Mouse (Mus musculus): ENCODE measurements at regions not wholly inside any gene's neighbourhood (a gene's known extent, or its start where the extent isn't known, plus 50 kb on each side); places are given as distances from the start of the nearest gene placed in this dataset.

DNA sequence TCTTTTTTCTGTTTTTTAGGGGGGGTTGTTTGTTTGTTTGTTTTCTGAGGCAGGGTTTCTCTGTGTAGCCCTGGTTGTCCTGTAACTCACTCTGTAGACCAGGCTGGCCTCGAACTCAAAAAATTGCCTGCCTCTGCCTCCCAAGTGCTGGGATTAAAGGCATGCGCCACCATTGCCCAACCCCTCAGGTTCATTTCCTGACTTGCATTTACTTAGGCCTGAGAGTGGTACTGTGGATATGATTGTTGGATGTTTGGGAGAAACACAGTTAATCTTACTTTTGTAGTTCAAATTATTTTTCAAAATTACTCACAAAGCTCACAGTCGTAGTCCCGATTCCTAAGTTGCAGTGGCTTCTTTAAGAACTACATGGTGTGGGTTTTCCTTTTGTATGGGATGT lies 62.3 kb upstream of the Akap6 start:
- Histone ChIP-seq H3K4me2 (replicated peaks; ENCODE audit: low read depth, low read length) (no peak overlapping the region), H3K9ac (replicated peaks; ENCODE audit: low read depth) (no peak overlapping the region), H3K4me1 (ENCODE audit: insufficient read depth, low read depth, low read length) (no peaks in the 10 kb centered on the region), H3K9me3 (ENCODE audit: low read length) (no peaks in the 10 kb centered on the region), H3K4me3 (ENCODE audit: low read depth, low read length) (no peak overlapping the region), H3K27ac (ENCODE audit: low read length) (no peak overlapping the region), H3K36me3 (ENCODE audit: insufficient read depth, low read length) (no peaks in the 10 kb centered on the region), H3K27me3 (replicated peaks; ENCODE audit: insufficient read depth, low read length) (no peaks in the 10 kb centered on the region)
- ATAC-seq = no peak
- 92% methylated on average over 4 of the region's 4 CpGs for WGBS
- no peak for DNase-seq (ENCODE audit: low spot score)
- TF ChIP-seq EP300 (IDR thresholded peaks at IDR 0.05) (no peak), CTCF (IDR thresholded peaks at IDR 0.05) (no peak)

DNA sequence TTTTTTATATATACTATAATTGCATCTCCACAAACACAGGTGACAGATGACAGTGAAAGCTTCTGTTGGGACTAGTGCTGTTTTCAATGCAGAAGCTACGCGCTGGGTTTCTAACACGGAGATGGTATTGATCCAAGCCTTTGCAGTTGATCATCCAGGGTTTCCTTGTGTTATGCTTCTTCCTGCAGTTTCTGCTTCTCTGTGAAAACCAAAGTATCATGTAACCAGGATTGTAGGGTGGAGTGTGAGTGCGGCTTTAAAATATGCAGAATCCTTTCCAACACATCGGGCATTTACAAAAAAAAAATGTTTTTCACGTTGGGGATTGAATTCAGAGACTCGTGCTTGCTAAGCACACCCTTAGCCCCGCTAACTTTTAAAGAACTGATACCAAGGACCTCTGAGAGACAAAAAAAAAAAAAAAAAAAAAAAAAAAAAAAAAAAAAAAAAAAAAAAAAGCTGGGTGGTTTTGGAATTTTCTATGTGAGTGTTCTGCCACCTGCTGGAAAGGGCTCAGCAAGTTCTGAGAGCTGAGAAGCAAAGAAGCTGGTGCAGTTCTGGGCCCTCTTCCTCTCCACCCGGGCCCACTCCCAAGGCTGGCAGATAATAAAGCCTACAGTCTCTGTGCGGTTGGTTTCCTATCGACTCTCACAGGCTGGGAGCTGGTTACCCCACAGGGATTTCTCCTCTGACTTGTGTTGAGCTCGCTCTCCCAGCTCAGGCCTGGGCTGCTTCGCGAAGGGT lies 61.5 kb upstream of the Akap6 start:
- 54% methylated on average over 14 of the region's 14 CpGs for WGBS
- Histone ChIP-seq H3K4me2 (replicated peaks; ENCODE audit: low read depth, low read length) (no peak overlapping the region), H3K9ac (replicated peaks; ENCODE audit: low read depth) (no peak overlapping the region), H3K36me3 (ENCODE audit: insufficient read depth, low read length) (no peaks in the 10 kb centered on the region), H3K27ac (ENCODE audit: low read length) (no peak overlapping the region), H3K27me3 (replicated peaks; ENCODE audit: insufficient read depth, low read length) (no peaks in the 10 kb centered on the region), H3K4me3 (ENCODE audit: low read depth, low read length) (no peak overlapping the region), H3K4me1 (ENCODE audit: insufficient read depth, low read depth, low read length) (no peaks in the 10 kb centered on the region), H3K9me3 (ENCODE audit: low read length) (no peaks in the 10 kb centered on the region)
- no peak for TF ChIP-seq EP300 (IDR thresholded peaks at IDR 0.05)
- TF ChIP-seq CTCF (IDR thresholded peaks at IDR 0.05) = peak; percentile 62
- peak; percentile 74 for DNase-seq (ENCODE audit: low spot score)
- ATAC-seq = no peak

DNA sequence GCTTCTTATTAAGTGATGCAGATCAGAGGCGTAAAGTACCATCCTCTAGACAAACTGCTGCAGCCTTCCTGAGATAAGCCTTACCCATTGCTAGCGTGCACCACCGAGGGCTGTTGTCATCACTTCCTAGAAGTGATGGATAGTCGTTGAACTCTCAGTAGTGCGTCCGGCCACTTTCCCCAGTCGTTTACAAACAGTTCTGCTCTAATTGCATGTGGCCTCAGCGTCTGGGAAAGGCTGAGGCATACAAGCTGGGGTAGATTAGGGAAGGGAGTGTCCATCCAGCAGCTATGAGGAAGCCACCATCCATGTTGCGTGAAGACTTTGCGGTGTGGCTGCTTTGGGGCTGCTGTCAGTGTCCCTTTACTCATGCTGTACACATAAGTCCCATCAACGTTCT lies 60.7 kb upstream of the Akap6 start:
- ATAC-seq = peak; percentile 14; the same call in 1 of the 2 replicates
- DNase-seq (ENCODE audit: low spot score) = peak; percentile 17
- Histone ChIP-seq H3K27ac (ENCODE audit: low read length) (no peak overlapping the region), H3K4me2 (replicated peaks; ENCODE audit: low read depth, low read length) (no peak overlapping the region), H3K9me3 (ENCODE audit: low read length) (no peaks in the 10 kb centered on the region), H3K4me1 (ENCODE audit: insufficient read depth, low read depth, low read length) (no peaks in the 10 kb centered on the region), H3K9ac (replicated peaks; ENCODE audit: low read depth) (no peak overlapping the region), H3K36me3 (ENCODE audit: insufficient read depth, low read length) (no peaks in the 10 kb centered on the region), H3K4me3 (ENCODE audit: low read depth, low read length) (no peak overlapping the region), H3K27me3 (replicated peaks; ENCODE audit: insufficient read depth, low read length) (no peaks in the 10 kb centered on the region)
- TF ChIP-seq EP300 (IDR thresholded peaks at IDR 0.05) = no peak
- WGBS = 22% methylated on average over 11 of the region's 11 CpGs

DNA sequence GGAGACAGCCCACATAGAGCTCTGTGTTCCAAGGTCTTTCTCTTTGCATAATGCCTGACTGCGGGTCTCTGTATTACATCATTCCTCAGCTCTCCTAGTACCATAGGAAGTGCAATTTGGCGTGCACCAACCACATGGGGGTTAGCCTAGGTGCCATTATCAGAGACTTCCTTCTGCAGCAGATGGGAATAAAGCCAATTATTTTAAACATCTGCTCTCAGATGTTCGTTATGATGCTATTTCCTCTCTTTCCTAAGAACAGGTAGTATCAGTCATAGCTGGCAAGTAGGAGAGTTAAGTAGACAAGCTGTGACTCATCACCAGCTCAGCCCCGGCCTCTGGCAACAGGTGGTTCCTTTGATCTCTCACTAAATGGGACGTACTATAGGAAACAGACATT lies 55.1 kb upstream of the Akap6 start:
- 38% methylated on average over 5 of the region's 5 CpGs for WGBS
- no peak overlapping the region for H3K9ac ChIP-seq (replicated peaks; ENCODE audit: low read depth)
- no peaks in the 10 kb centered on the region for H3K36me3 ChIP-seq (ENCODE audit: insufficient read depth, low read length)
- ATAC-seq (no peak), DNase-seq (ENCODE audit: low spot score) (no peak)
- no peak for TF ChIP-seq EP300 (IDR thresholded peaks at IDR 0.05)
- no peak for TF ChIP-seq CTCF (IDR thresholded peaks at IDR 0.05)
- H3K27ac ChIP-seq (ENCODE audit: low read length) = no peak overlapping the region
- H3K27me3 ChIP-seq (replicated peaks; ENCODE audit: insufficient read depth, low read length) = no peaks in the 10 kb centered on the region
- no peak overlapping the region for H3K4me3 ChIP-seq (ENCODE audit: low read depth, low read length)
- H3K4me2 ChIP-seq (replicated peaks; ENCODE audit: low read depth, low read length) = no peak overlapping the region
- H3K9me3 ChIP-seq (ENCODE audit: low read length) = no peaks in the 10 kb centered on the region
- no peaks in the 10 kb centered on the region for H3K4me1 ChIP-seq (ENCODE audit: insufficient read depth, low read depth, low read length)

Data from lung, postnatal 0 days (tissue).